Mouse (Mus musculus): ENCODE data around the gene Dact1. TPM values are rescaled to one million over a fixed set of nuclear protein-coding genes. Genes with fewer than 3 reads are reported as not detected.

Dact1 gene
- polyA plus RNA-seq, 1 experiment from 2014 or later, result 11.1 TPM

DNA sequence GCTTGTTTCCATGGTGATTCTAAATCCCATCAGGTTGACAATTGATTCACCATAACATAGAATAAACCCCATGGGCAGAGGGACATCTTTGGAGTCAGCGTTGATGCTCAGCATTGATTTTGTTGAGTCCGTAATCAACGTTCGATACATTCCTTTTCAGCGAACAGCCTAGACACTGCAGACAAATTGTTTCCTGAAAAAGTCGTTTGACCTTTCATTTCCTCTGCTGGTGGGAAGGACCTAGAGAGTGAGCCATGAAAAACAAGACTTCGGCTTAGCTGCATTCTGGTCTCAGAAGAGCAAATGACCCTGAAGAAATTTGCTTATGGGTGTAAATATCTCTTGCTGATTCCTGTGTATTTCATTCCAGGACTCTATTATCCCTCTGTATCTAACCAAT lies 55.5 kb downstream of the Dact1 start:
- Histone ChIP-seq H3K27ac (ENCODE audit: low read depth, low read length) (no peak overlapping the region), H3K36me3 (ENCODE audit: control insufficient read depth, insufficient read depth, low read length) (no peaks in the 10 kb centered on the region), H3K27me3 (ENCODE audit: control insufficient read depth, insufficient read depth, low read length) (no peaks in the 10 kb centered on the region), H3K4me1 (ENCODE audit: control insufficient read depth, insufficient read depth, low read length) (peaks cover 7% of the 10 kb centered on the region), H3K4me2 (no peak overlapping the region), H3K4me3 (ENCODE audit: low read depth, low read length) (no peak overlapping the region), H3K9me3 (replicated peaks; ENCODE audit: control insufficient read depth, low read length) (no peaks in the 10 kb centered on the region), H3K9ac (ENCODE audit: low read depth, low read length) (no peak overlapping the region)
- WGBS (ENCODE audit: insufficient replicate concordance), result 64% methylated on average over 7 of the region's 7 CpGs
- no peak for ATAC-seq (replicated peaks; ENCODE audit: insufficient number of reproducible peaks, low FRiP score, low TSS enrichment)

DNA sequence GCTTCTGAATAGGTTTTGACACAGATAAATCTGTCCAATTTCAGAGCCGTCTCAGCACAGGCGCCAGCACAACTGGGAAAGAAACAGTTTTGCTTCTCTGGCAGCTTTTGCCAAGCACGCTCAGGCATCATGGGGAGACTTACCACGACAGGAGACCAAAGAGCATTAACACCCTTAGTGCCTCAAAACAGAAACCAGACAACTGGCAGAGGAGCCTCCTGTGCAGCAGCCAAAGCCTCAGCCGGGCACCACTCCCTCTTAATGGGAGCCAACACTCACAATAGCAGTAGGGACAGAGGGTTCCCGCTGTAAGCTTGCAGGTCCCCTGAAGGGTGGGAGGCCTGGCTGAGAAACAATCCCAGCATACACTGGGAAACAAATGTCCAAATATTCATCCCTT lies 56.5 kb downstream of the Dact1 start:
- Histone ChIP-seq H3K4me1 (ENCODE audit: control insufficient read depth, insufficient read depth, low read length) (peaks cover 7% of the 10 kb centered on the region), H3K36me3 (ENCODE audit: control insufficient read depth, insufficient read depth, low read length) (no peaks in the 10 kb centered on the region), H3K4me3 (ENCODE audit: low read depth, low read length) (no peak overlapping the region), H3K9me3 (replicated peaks; ENCODE audit: control insufficient read depth, low read length) (no peaks in the 10 kb centered on the region), H3K27me3 (ENCODE audit: control insufficient read depth, insufficient read depth, low read length) (no peaks in the 10 kb centered on the region), H3K27ac (ENCODE audit: low read depth, low read length) (no peak overlapping the region), H3K4me2 (no peak overlapping the region), H3K9ac (ENCODE audit: low read depth, low read length) (no peak overlapping the region)
- ATAC-seq (replicated peaks; ENCODE audit: insufficient number of reproducible peaks, low FRiP score, low TSS enrichment), result no peak
- 53% methylated on average over 6 of the region's 6 CpGs for WGBS (ENCODE audit: insufficient replicate concordance)

DNA sequence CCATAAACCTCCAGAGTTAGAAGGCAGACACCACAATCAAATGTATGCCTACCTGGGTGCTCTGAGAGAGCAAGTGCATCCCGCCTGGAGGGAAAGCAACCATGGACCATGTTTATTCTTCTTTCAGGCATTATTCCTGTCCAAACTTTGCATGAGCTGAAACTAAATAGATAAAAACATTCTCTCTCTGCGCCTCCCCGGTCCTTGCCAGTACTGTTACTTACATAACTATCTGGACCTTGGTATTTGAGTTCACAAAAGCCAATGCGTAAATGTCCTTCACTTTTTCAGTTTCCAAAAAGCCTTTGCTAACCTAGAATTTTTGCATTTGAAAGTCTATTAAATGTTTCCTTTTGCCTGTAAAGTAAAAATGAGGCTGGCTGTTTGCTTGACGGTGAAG lies 58.9 kb downstream of the Dact1 start:
- Histone ChIP-seq H3K27ac (ENCODE audit: low read depth, low read length) (no peak overlapping the region), H3K4me1 (ENCODE audit: control insufficient read depth, insufficient read depth, low read length) (peaks cover 7% of the 10 kb centered on the region), H3K27me3 (ENCODE audit: control insufficient read depth, insufficient read depth, low read length) (no peaks in the 10 kb centered on the region), H3K4me3 (ENCODE audit: low read depth, low read length) (no peak overlapping the region), H3K4me2 (no peak overlapping the region), H3K9me3 (replicated peaks; ENCODE audit: control insufficient read depth, low read length) (no peaks in the 10 kb centered on the region), H3K36me3 (ENCODE audit: control insufficient read depth, insufficient read depth, low read length) (no peaks in the 10 kb centered on the region), H3K9ac (ENCODE audit: low read depth, low read length) (no peak overlapping the region)
- ATAC-seq (replicated peaks; ENCODE audit: insufficient number of reproducible peaks, low FRiP score, low TSS enrichment), result no peak
- WGBS (ENCODE audit: insufficient replicate concordance), result 64% methylated on average over 5 of the region's 5 CpGs

Other genes with a start within 250 kb of the Dact1 start
- gene Tomm20l, start 198.5 kb upstream of the Dact1 start, polyA plus RNA-seq (2014; fragmentation: Nextera tagmentation; extraction: Ambion mirVana), result 0.44 and 0.63 TPM in 2 replicates
- gene Timm9, start 173.2 kb upstream of the Dact1 start, polyA plus RNA-seq (2014; fragmentation: Nextera tagmentation; extraction: Ambion mirVana), result 107 and 118 TPM in 2 replicates
- 10.2 and 15.4 TPM in 2 replicates for gene 2700049A03Rik, start 173.0 kb upstream of the Dact1 start, polyA plus RNA-seq (2014; fragmentation: Nextera tagmentation; extraction: Ambion mirVana)